Mouse (Mus musculus) C2C12 (cell line): ENCODE results near the gene AL732309.1.

Experiments used
- CEBPB ChIP-seq: IDR thresholded peaks from one replicate; pipeline ENCODE4 v1.6.1; 2011; ENCODE audit warnings: low read depth, mild to moderate bottlenecking, control low read depth, moderate library complexity
- CTCF ChIP-seq: IDR thresholded peaks from one replicate; pipeline ENCODE4 v1.5.1; 2011; ENCODE audit not compliant: control insufficient read depth, insufficient read depth, insufficient read length
- MAX ChIP-seq: IDR thresholded peaks from one replicate; pipeline ENCODE4 v1.6.1; 2011; ENCODE audit warnings: mild to moderate bottlenecking, control low read depth
- MYOD1 ChIP-seq: IDR thresholded peaks from one replicate; pipeline ENCODE4 v1.6.1; 2011; ENCODE audit warnings: low read depth; ENCODE audit not compliant: control insufficient read depth, insufficient read length
- MYOG ChIP-seq: IDR thresholded peaks from one replicate; pipeline ENCODE4 v1.6.1; 2011; ENCODE audit not compliant: control insufficient read depth, insufficient read length; ENCODE audit errors: extremely low read depth

GRCm38 (mm10) chr2:25225811-25226379 lies 20.8 kb downstream of the AL732309.1 start:
- no peak for TF ChIP-seq CTCF
- no peak for TF ChIP-seq MAX
- no peak for TF ChIP-seq MYOG
- TF ChIP-seq CEBPB, result no peak
- no peak for TF ChIP-seq MYOD1
